Mouse (Mus musculus): ENCODE data around the gene Pdcd4.

- TF ChIP-seq CTCF (IDR thresholded peaks at IDR 0.05; ENCODE audit: insufficient read depth, low read length), result no peak
- no peak for TF ChIP-seq POLR2A (IDR thresholded peaks at IDR 0.05; ENCODE audit: borderline replicate concordance, extremely low read depth, low read depth, low read length)
Measured at GRCm38 (mm10) chr19:53851826-53852698, 40.0 kb upstream of the Pdcd4 start.
